Mouse (Mus musculus) forebrain, embryonic 14.5 days (tissue): ENCODE data around the gene Pik3r2. TPM values are rescaled to one million over a fixed set of nuclear protein-coding genes. Genes with fewer than 3 reads are reported as not detected.

Experiments
- ATAC-seq: fragments of 200-750 bp; cut with Nextera tagmentation; 2 replicates; pipeline ENCODE4 v1.8.0; 2017; ENCODE audit warnings: mild to moderate bottlenecking, moderate library complexity
- DNase-seq: peaks from one replicate; pipeline ENCODE4 v3.0.0-alpha.2; 2015; ENCODE audit warnings: low spot score
- H3K27ac ChIP-seq: fragments of 300-500 bp; sonication (generic); 2 replicates; pipeline ENCODE4 v1.5.1; 2014; ENCODE audit warnings: low read depth, mild to moderate bottlenecking, control low read depth, low read length, moderate library complexity
- H3K27me3 ChIP-seq: fragments of 300-500 bp; sonication (generic); replicated peaks from 2 replicates; pipeline ENCODE4 v1.6.1; 2014; ENCODE audit warnings: low read length, control low read depth, mixed read lengths; ENCODE audit not compliant: control insufficient read depth, insufficient read depth
- H3K36me3 ChIP-seq: fragments of 300-500 bp; sonication (generic); 2 replicates; pipeline ENCODE4 v1.6.1; 2014; ENCODE audit warnings: low read length, control low read depth; ENCODE audit not compliant: control insufficient read depth, insufficient read depth
- H3K4me1 ChIP-seq: fragments of 300-500 bp; sonication (generic); 2 replicates; pipeline ENCODE4 v1.6.1; 2014; ENCODE audit warnings: antibody characterized with exemption, low read length, control low read depth; ENCODE audit not compliant: control insufficient read depth, insufficient read depth
- H3K4me2 ChIP-seq: fragments of 300-500 bp; sonication (generic); 2 replicates; pipeline ENCODE4 v1.6.1; 2014; ENCODE audit warnings: mild to moderate bottlenecking, control low read depth, low read length
- H3K4me3 ChIP-seq: fragments of 300-500 bp; sonication (generic); 2 replicates; pipeline ENCODE4 v1.5.1; 2014; ENCODE audit warnings: low read depth, low read length, control low read depth
- H3K9ac ChIP-seq: fragments of 300-500 bp; sonication (generic); 2 replicates; pipeline ENCODE4 v1.6.1; 2014; ENCODE audit warnings: mild to moderate bottlenecking, low read length, control low read depth, moderate library complexity
- H3K9me3 ChIP-seq: fragments of 300-500 bp; sonication (generic); replicated peaks from 2 replicates; pipeline ENCODE4 v1.6.1; 2016; ENCODE audit warnings: low read length, control low read depth, mixed read lengths; ENCODE audit not compliant: control insufficient read depth
- WGBS: fragments of 180-500 bp; shearing (Covaris S2); extraction: QIAGEN DNeasy Blood & Tissue Kit; methylation state at CpG from one replicate; pipeline ENCODE4 v1.1.7; 2014; 5-methylcytosine and 5-hydroxymethylcytosine counted together
- polyA plus RNA-seq: library from polyadenylated mRNA; unstranded; fragments of >200 nt; fragmentation: Nextera tagmentation; extraction: Ambion mirVana; gene quantifications from 2 replicates; pipeline ENCODE4 v1.2.1, GENCODE M21; 2014

The Pik3r2 gene
- polyA plus RNA-seq, 1 experiment from 2014 or later: 57.9 TPM

- Histone ChIP-seq H3K9me3 (no peaks in the 10 kb centered on the region), H3K9ac (no peak overlapping the region), H3K4me1 (peaks cover 35% of the 10 kb centered on the region), H3K4me2 (no peak overlapping the region), H3K4me3 (no peak overlapping the region), H3K27ac (no peak overlapping the region), H3K36me3 (peaks cover 78% of the 10 kb centered on the region), H3K27me3 (no peaks in the 10 kb centered on the region)
- 91% methylated on average over 7 of the region's 7 CpGs for WGBS
- no peak for DNase-seq
- ATAC-seq: no peak
Measured at GRCm38 (mm10) chr8:70771217-70771616, 5.3 kb downstream of the Pik3r2 start.

- no peak overlapping the region for H3K9ac ChIP-seq
- no peaks in the 10 kb centered on the region for H3K9me3 ChIP-seq
- no peaks in the 10 kb centered on the region for H3K27me3 ChIP-seq
- H3K27ac ChIP-seq: no peak overlapping the region
- no peak overlapping the region for H3K4me3 ChIP-seq
- peaks cover 35% of the 10 kb centered on the region for H3K4me1 ChIP-seq
- H3K4me2 ChIP-seq: no peak overlapping the region
- DNase-seq: no peak
- peaks cover 78% of the 10 kb centered on the region for H3K36me3 ChIP-seq
- no peak for ATAC-seq
- WGBS: 93% methylated on average over 13 of the region's 13 CpGs
Measured at GRCm38 (mm10) chr8:70770748-70771147, 5.8 kb downstream of the Pik3r2 start.

GRCm38 (mm10) chr8:70769858-70770257, 6.7 kb downstream of the Pik3r2 start:
- H3K9me3 ChIP-seq: no peaks in the 10 kb centered on the region
- no peak overlapping the region for H3K9ac ChIP-seq
- peaks cover 75% of the 10 kb centered on the region for H3K36me3 ChIP-seq
- peaks cover 27% of the 10 kb centered on the region for H3K4me1 ChIP-seq
- H3K4me3 ChIP-seq: no peak overlapping the region
- DNase-seq (no peak), ATAC-seq (no peak)
- H3K4me2 ChIP-seq: no peak overlapping the region
- 72% methylated on average over 12 of the region's 12 CpGs for WGBS
- H3K27ac ChIP-seq: no peak overlapping the region; the same call in 1 of the 2 replicates
- H3K27me3 ChIP-seq: no peaks in the 10 kb centered on the region

GRCm38 (mm10) chr8:70769359-70769758, 7.2 kb downstream of the Pik3r2 start:
- Histone ChIP-seq H3K27me3 (no peaks in the 10 kb centered on the region), H3K9me3 (no peaks in the 10 kb centered on the region), H3K27ac (0 out of 2 replicates have a peak overlapping the region, but pooled peaks have one; percentile 14), H3K4me3 (no peak overlapping the region), H3K9ac (no peak overlapping the region), H3K4me1 (peaks cover 22% of the 10 kb centered on the region), H3K4me2 (no peak overlapping the region), H3K36me3 (peaks cover 73% of the 10 kb centered on the region)
- WGBS: 5% methylated on average over 26 of the region's 26 CpGs
- DNase-seq (peak; percentile 96), ATAC-seq (peak; percentile 81)

- H3K4me1 ChIP-seq: peaks cover 18% of the 10 kb centered on the region
- H3K36me3 ChIP-seq: peaks cover 69% of the 10 kb centered on the region
- no peak overlapping the region for H3K27ac ChIP-seq
- H3K4me3 ChIP-seq: no peak overlapping the region
- no peak for DNase-seq
- no peaks in the 10 kb centered on the region for H3K27me3 ChIP-seq
- no peak for ATAC-seq
- WGBS: 84% methylated on average over 16 of the region's 16 CpGs
- no peak overlapping the region for H3K4me2 ChIP-seq
- no peak overlapping the region for H3K9ac ChIP-seq
- no peaks in the 10 kb centered on the region for H3K9me3 ChIP-seq
Measured at GRCm38 (mm10) chr8:70768956-70769355, 7.6 kb downstream of the Pik3r2 start.

- Histone ChIP-seq H3K36me3 (peaks cover 63% of the 10 kb centered on the region), H3K9me3 (no peaks in the 10 kb centered on the region), H3K4me1 (peaks cover 12% of the 10 kb centered on the region), H3K4me2 (no peak overlapping the region), H3K4me3 (no peak overlapping the region), H3K9ac (no peak overlapping the region), H3K27ac (no peak overlapping the region), H3K27me3 (no peaks in the 10 kb centered on the region)
- 95% methylated on average over 32 of the region's 32 CpGs for WGBS
- no peak for DNase-seq
- no peak for ATAC-seq
Measured at GRCm38 (mm10) chr8:70768231-70768776, 8.2 kb downstream of the Pik3r2 start.

- Histone ChIP-seq H3K4me2 (no peak overlapping the region), H3K4me3 (no peak overlapping the region), H3K36me3 (peaks cover 59% of the 10 kb centered on the region), H3K27me3 (no peaks in the 10 kb centered on the region), H3K9me3 (no peaks in the 10 kb centered on the region), H3K4me1 (peaks cover 9% of the 10 kb centered on the region), H3K9ac (no peak overlapping the region), H3K27ac (no peak overlapping the region)
- DNase-seq: no peak
- WGBS: 85% methylated on average over 6 of the region's 6 CpGs
- ATAC-seq: no peak
Measured at GRCm38 (mm10) chr8:70767503-70767902, 9.0 kb downstream of the Pik3r2 start.

GRCm38 (mm10) chr8:70766571-70767440, 9.7 kb downstream of the Pik3r2 start:
- no peaks in the 10 kb centered on the region for H3K9me3 ChIP-seq
- no peaks in the 10 kb centered on the region for H3K27me3 ChIP-seq
- WGBS: 10% methylated on average over 21 of the region's 21 CpGs
- peaks cover 52% of the 10 kb centered on the region for H3K36me3 ChIP-seq
- H3K9ac ChIP-seq: peak overlapping the region; percentile 50; the same call in 1 of the 2 replicates
- H3K4me1 ChIP-seq: peaks cover 9% of the 10 kb centered on the region
- DNase-seq: no peak
- H3K4me2 ChIP-seq: peak overlapping the region; percentile 46
- H3K27ac ChIP-seq: no peak overlapping the region
- peak; percentile 11; the same call in 1 of the 2 replicates for ATAC-seq
- peak overlapping the region; percentile 3; the same call in 1 of the 2 replicates for H3K4me3 ChIP-seq
